Mouse (Mus musculus) liver, postnatal 0 days (tissue): Measurements from ENCODE around the gene Gm28048. TPM values are rescaled to one million over a fixed set of nuclear protein-coding genes. Genes with fewer than 3 reads are reported as not detected.

ENCODE experiments used
- ATAC-seq: fragments of 200-750 bp; cut with Nextera tagmentation; 2 replicates; pipeline ENCODE4 v1.8.0; 2017; ENCODE audit warnings: mild to moderate bottlenecking, moderate library complexity
- DNase-seq: peaks from one replicate; pipeline ENCODE4 v3.0.0-alpha.2; 2016
- H3K27ac ChIP-seq: fragments of 300-500 bp; sonication (generic); 2 replicates; pipeline ENCODE4 v1.5.1; 2014; ENCODE audit warnings: antibody characterized with exemption, moderate library complexity, mild to moderate bottlenecking, low read depth
- H3K27me3 ChIP-seq: fragments of 300-500 bp; sonication (generic); 2 replicates; pipeline ENCODE4 v1.6.1; 2014; ENCODE audit warnings: low read length, control low read depth, mixed read lengths; ENCODE audit not compliant: insufficient read depth
- H3K36me3 ChIP-seq: fragments of 300-500 bp; sonication (generic); replicated peaks from 2 replicates; pipeline ENCODE4 v1.6.1; 2014; ENCODE audit warnings: mild to moderate bottlenecking, control low read depth, low read length, moderate library complexity, mixed read lengths; ENCODE audit not compliant: insufficient read depth
- H3K4me1 ChIP-seq: fragments of 300-500 bp; sonication (generic); 2 replicates; pipeline ENCODE4 v1.6.1; 2014; ENCODE audit warnings: antibody characterized with exemption, mild to moderate bottlenecking, control low read depth; ENCODE audit not compliant: insufficient read depth
- H3K4me2 ChIP-seq: fragments of 300-500 bp; sonication (generic); 2 replicates; pipeline ENCODE4 v1.6.1; 2014; ENCODE audit warnings: low read depth, mild to moderate bottlenecking, low read length, moderate library complexity, mixed read lengths
- H3K4me3 ChIP-seq: fragments of 300-500 bp; sonication (generic); 2 replicates; pipeline ENCODE4 v1.5.1; 2014; ENCODE audit warnings: low read depth, low read length
- H3K9ac ChIP-seq: fragments of 300-500 bp; sonication (generic); replicated peaks from 2 replicates; pipeline ENCODE4 v1.6.1; 2014; ENCODE audit warnings: mild to moderate bottlenecking, moderate library complexity
- H3K9me3 ChIP-seq: fragments of 300-500 bp; sonication (generic); 2 replicates; pipeline ENCODE4 v1.6.1; 2016; ENCODE audit warnings: mild to moderate bottlenecking, control low read depth, low read length, mixed read lengths
- CTCF ChIP-seq: sonication (generic); IDR thresholded peaks from 2 replicates; pipeline ENCODE4 v1.5.1; 2016; ENCODE audit warnings: antibody characterized with exemption, low read depth
- EP300 ChIP-seq: IDR thresholded peaks from 2 replicates; pipeline ENCODE4 v1.6.1; 2016; ENCODE audit warnings: antibody characterized with exemption, low read depth, mild to moderate bottlenecking
- WGBS: fragments of 180-500 bp; shearing (Covaris S2); extraction: QIAGEN DNeasy Blood & Tissue Kit; methylation state at CpG from one replicate; pipeline ENCODE4 v1.1.7; 2014; ENCODE audit not compliant: insufficient replicate concordance; 5-methylcytosine and 5-hydroxymethylcytosine counted together
- polyA plus RNA-seq: library from polyadenylated mRNA; unstranded; fragments of >200 nt; fragmentation: Nextera tagmentation; extraction: Ambion mirVana; gene quantifications from 2 replicates; pipeline ENCODE4 v1.2.1, GENCODE M21; 2015

Gene Gm28048
- 11.7 and 13.0 TPM in 2 replicates for polyA plus RNA-seq

GRCm38 (mm10) chr11:22981984-22982757 lies at the start of gene Gm28048, which contains the start of gene Commd1:
Gene Gm28048 (minus strand): TSS chr11:22982090.
Gene Commd1 (minus strand): TSS chr11:22982382.
- peak within 1 kb of the TSS; percentile 97 for H3K27ac ChIP-seq
- peak within 1 kb of the TSS; percentile 73 for H3K4me3 ChIP-seq
- peak; percentile 96 for DNase-seq
- H3K9me3 ChIP-seq = no peaks in the 10 kb centered on the region
- TF ChIP-seq CTCF (peak; percentile 70), EP300 (no peak)
- WGBS = 2% methylated on average over 42 of the region's 42 CpGs
- H3K9ac ChIP-seq = peak within 1 kb of the TSS; percentile 76
- H3K36me3 ChIP-seq = peaks cover 11% of the 10 kb centered on the region
- peak within 1 kb of the TSS; percentile 78 for H3K4me2 ChIP-seq
- peak; percentile 92 for ATAC-seq
- peaks cover 8% of the 10 kb centered on the region for H3K4me1 ChIP-seq
- no peaks in the 10 kb centered on the region for H3K27me3 ChIP-seq

- 81% methylated on average over 6 of the region's 6 CpGs for WGBS
- no peak overlapping the region for H3K9ac ChIP-seq
- no peak overlapping the region for H3K4me3 ChIP-seq
- TF ChIP-seq CTCF (no peak), EP300 (no peak)
- H3K4me2 ChIP-seq = no peak overlapping the region
- no peaks in the 10 kb centered on the region for H3K4me1 ChIP-seq
- DNase-seq = no peak
- H3K27ac ChIP-seq = no peak overlapping the region
- no peaks in the 10 kb centered on the region for H3K9me3 ChIP-seq
- H3K27me3 ChIP-seq = no peaks in the 10 kb centered on the region
- no peak for ATAC-seq
- H3K36me3 ChIP-seq = no peaks in the 10 kb centered on the region
These were observed 47.5 kb upstream of the Gm28048 start for GRCm38 (mm10) chr11:23029399-23029798.

DNA sequence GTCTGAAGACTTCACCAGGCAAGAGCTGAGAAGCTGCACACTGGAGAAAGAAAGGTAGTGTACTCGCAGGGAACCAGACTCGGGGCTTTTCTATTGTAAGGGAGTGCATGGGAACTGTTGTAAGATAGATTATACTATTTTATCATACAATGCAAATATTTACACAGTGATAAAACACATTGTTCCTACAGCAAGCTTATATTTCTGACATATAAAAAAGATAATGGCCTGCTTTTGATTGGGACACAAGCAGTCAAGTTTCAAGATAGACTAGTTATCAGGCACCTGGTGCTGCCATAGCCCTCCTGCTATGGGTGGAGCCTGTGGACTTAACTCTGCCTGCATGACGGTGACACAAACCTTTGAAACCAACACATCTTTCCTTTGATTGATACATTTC lies 47.1 kb upstream of the Gm28048 start:
- Histone ChIP-seq H3K27ac (no peak overlapping the region), H3K4me1 (no peaks in the 10 kb centered on the region), H3K4me2 (no peak overlapping the region), H3K4me3 (no peak overlapping the region), H3K27me3 (no peaks in the 10 kb centered on the region), H3K36me3 (no peaks in the 10 kb centered on the region), H3K9me3 (no peaks in the 10 kb centered on the region), H3K9ac (no peak overlapping the region)
- no peak for TF ChIP-seq CTCF
- TF ChIP-seq EP300 = no peak
- DNase-seq (no peak), ATAC-seq (no peak)
- 44% methylated on average over 3 of the region's 3 CpGs for WGBS

GRCm38 (mm10) chr11:23024169-23024568 lies 42.3 kb upstream of the Gm28048 start:
- Histone ChIP-seq H3K4me2 (no peak overlapping the region), H3K36me3 (no peaks in the 10 kb centered on the region), H3K9me3 (no peaks in the 10 kb centered on the region), H3K27me3 (no peaks in the 10 kb centered on the region), H3K4me1 (no peaks in the 10 kb centered on the region), H3K4me3 (no peak overlapping the region), H3K27ac (no peak overlapping the region), H3K9ac (no peak overlapping the region)
- TF ChIP-seq CTCF = no peak
- no peak for TF ChIP-seq EP300
- no peak for ATAC-seq
- no peak for DNase-seq
- WGBS = 46% methylated on average over 3 of the region's 3 CpGs

DNA sequence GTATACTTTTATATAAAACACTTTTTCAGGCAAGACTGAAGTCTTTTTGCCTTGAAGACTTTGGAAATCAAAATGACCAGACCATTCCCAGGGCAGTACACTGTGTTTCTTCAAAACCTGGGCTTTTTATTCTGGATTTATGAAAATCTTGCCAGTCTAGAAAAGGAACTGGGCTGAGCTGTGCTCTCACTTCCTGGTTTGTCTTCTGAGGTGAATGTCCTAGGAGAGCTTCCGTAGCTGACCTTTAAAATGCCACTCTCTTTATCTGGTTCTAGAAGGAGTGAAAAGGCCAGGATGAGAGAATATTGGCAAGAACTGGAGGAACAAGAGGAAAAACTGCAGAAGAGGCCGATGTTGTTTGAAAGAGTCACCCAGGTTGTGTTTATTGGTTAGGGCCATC lies 41.3 kb upstream of the Gm28048 start:
- no peaks in the 10 kb centered on the region for H3K27me3 ChIP-seq
- H3K36me3 ChIP-seq = no peaks in the 10 kb centered on the region
- no peak for ATAC-seq
- no peak overlapping the region for H3K27ac ChIP-seq
- no peak overlapping the region for H3K4me2 ChIP-seq
- DNase-seq = no peak
- TF ChIP-seq CTCF (no peak), EP300 (no peak)
- H3K4me1 ChIP-seq = no peaks in the 10 kb centered on the region
- no peaks in the 10 kb centered on the region for H3K9me3 ChIP-seq
- H3K4me3 ChIP-seq = no peak overlapping the region
- H3K9ac ChIP-seq = no peak overlapping the region
- 76% methylated on average over 2 of the region's 2 CpGs for WGBS

- no peak for ATAC-seq
- Histone ChIP-seq H3K4me2 (no peak overlapping the region), H3K4me3 (no peak overlapping the region), H3K9me3 (no peaks in the 10 kb centered on the region), H3K9ac (no peak overlapping the region), H3K27me3 (no peaks in the 10 kb centered on the region), H3K27ac (no peak overlapping the region), H3K4me1 (no peaks in the 10 kb centered on the region), H3K36me3 (no peaks in the 10 kb centered on the region)
- no peak for DNase-seq
- WGBS = 87% methylated on average over 14 of the region's 14 CpGs
- TF ChIP-seq EP300 (no peak), CTCF (no peak)
These were observed 39.0 kb upstream of the Gm28048 start for GRCm38 (mm10) chr11:23020841-23021240.
